Mouse (Mus musculus) hindbrain, postnatal 0 days (tissue): ENCODE measurements around the gene Hmga2. TPM values are rescaled to one million over a fixed set of nuclear protein-coding genes. Genes with fewer than 3 reads are reported as not detected.
A peak's percentile ranks its signal among the peaks of the same experiment; 100 is the strongest.

ENCODE experiments used
- ATAC-seq: fragments of 200-750 bp; cut with Nextera tagmentation; 2 replicates; pipeline ENCODE4 v1.8.0; 2017; ENCODE audit warnings: mild to moderate bottlenecking, moderate TSS enrichment, moderate library complexity
- DNase-seq: peaks from one replicate; pipeline ENCODE4 v3.0.0-alpha.2; 2015; ENCODE audit warnings: low spot score
- H3K27ac ChIP-seq: fragments of 300-500 bp; sonication (generic); 2 replicates; pipeline ENCODE4 v1.5.1; 2014; ENCODE audit warnings: mild to moderate bottlenecking
- H3K27me3 ChIP-seq: fragments of 300-500 bp; sonication (generic); 2 replicates; pipeline ENCODE4 v1.6.1; 2014; ENCODE audit warnings: low read length, mixed read lengths; ENCODE audit not compliant: insufficient read depth
- H3K36me3 ChIP-seq: fragments of 300-500 bp; sonication (generic); 2 replicates; pipeline ENCODE4 v1.6.1; 2014; ENCODE audit warnings: low read length, mixed read lengths; ENCODE audit not compliant: insufficient read depth
- H3K4me1 ChIP-seq: fragments of 300-500 bp; sonication (generic); 2 replicates; pipeline ENCODE4 v1.6.1; 2014; ENCODE audit warnings: antibody characterized with exemption, low read length, mixed read lengths; ENCODE audit not compliant: insufficient read depth
- H3K4me2 ChIP-seq: fragments of 300-500 bp; sonication (generic); 2 replicates; pipeline ENCODE4 v1.6.1; 2014; ENCODE audit warnings: low read depth, mild to moderate bottlenecking, low read length, moderate library complexity, mixed read lengths
- H3K4me3 ChIP-seq: fragments of 300-500 bp; sonication (generic); 2 replicates; pipeline ENCODE4 v1.5.1; 2014; ENCODE audit warnings: low read length
- H3K9ac ChIP-seq: fragments of 300-500 bp; sonication (generic); replicated peaks from 2 replicates; pipeline ENCODE4 v1.6.1; 2014; ENCODE audit warnings: mild to moderate bottlenecking, low read length, moderate library complexity, mixed read lengths
- H3K9me3 ChIP-seq: fragments of 300-500 bp; sonication (generic); 2 replicates; pipeline ENCODE4 v1.6.1; 2016; ENCODE audit warnings: low read length, mixed read lengths
- CTCF ChIP-seq: IDR thresholded peaks from 2 replicates; pipeline ENCODE4 v1.5.1; 2016; ENCODE audit warnings: antibody characterized with exemption, control low read depth, low read depth
- WGBS: fragments of 180-500 bp; shearing (Covaris S2); extraction: QIAGEN DNeasy Blood & Tissue Kit; methylation state at CpG from one replicate; pipeline ENCODE4 v1.1.7; 2014; 5-methylcytosine and 5-hydroxymethylcytosine counted together
- polyA plus RNA-seq: library from polyadenylated mRNA; unstranded; fragments of >200 nt; fragmentation: Nextera tagmentation; extraction: Ambion mirVana; gene quantifications from 2 replicates; pipeline ENCODE4 v1.2.1, GENCODE M21; 2015
- total RNA-seq: library from RNA; depleted of rRNA; stranded (reverse); fragments of >200 nt; gene quantifications from 2 replicates; pipeline ENCODE4 v1.2.3, GENCODE M21; 2014

Gene Hmga2
- total and polyA plus RNA-seq, 2 experiments from 2014 or later = 0.98 to 1.2 TPM

DNA sequence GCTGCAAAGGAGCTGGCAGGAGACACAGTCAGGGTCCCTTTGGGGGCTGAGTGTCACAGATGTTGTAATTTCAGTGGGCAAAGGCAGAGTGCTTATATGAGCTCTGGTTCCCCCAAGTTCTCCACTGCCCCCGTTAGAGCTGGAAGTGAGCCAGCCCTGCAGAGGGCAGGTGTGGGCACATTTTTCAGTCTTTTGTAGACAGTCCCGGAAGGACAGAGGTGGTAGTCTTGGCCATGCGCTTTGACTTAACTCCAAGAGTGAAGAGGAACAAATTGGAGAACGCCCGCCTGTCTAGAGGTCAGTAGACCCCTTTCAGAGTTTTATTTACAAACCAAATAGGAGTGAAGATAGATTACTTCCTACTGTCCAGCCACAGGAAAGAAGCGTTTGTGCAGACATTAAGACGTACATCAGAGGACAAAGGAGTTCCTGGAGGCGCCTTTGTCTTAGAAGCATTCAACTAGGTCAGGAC lies 87.8 kb downstream of the Hmga2 start:
- peak; percentile 10 for DNase-seq
- Histone ChIP-seq H3K9ac (no peak overlapping the region), H3K27ac (no peak overlapping the region), H3K27me3 (no peaks in the 10 kb centered on the region), H3K4me3 (no peak overlapping the region), H3K4me2 (no peak overlapping the region), H3K9me3 (no peaks in the 10 kb centered on the region), H3K4me1 (peaks cover 8% of the 10 kb centered on the region), H3K36me3 (no peaks in the 10 kb centered on the region)
- WGBS = 11% methylated on average over 8 of the region's 8 CpGs
- ATAC-seq = 0 out of 2 replicates have a peak, but pooled peaks have one; percentile 32
- no peak for TF ChIP-seq CTCF

DNA sequence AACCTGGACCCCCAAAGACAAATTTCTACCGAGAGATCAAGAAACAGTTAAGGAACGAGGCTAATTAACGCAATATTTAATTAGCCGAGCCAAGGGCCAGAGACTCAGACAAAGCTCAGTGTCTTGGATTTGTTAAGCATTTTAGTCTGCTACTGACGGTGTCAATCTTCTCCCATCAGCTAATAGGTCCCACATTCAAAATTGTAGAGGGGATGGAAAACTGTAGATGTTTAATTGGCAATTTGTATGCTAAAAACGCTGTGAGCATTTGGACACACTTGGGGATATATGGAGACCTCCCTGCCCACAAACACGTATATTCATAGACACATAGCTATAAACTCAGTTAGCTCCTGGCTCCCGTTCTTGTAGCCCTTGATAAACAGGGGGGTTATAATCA lies 89.2 kb downstream of the Hmga2 start:
- DNase-seq (no peak), ATAC-seq (no peak)
- Histone ChIP-seq H3K4me3 (no peak overlapping the region), H3K4me1 (peaks cover 8% of the 10 kb centered on the region), H3K36me3 (no peaks in the 10 kb centered on the region), H3K4me2 (no peak overlapping the region), H3K27me3 (no peaks in the 10 kb centered on the region), H3K27ac (no peak overlapping the region), H3K9me3 (no peaks in the 10 kb centered on the region), H3K9ac (no peak overlapping the region)
- 68% methylated on average over 8 of the region's 8 CpGs for WGBS
- no peak for TF ChIP-seq CTCF

- no peak overlapping the region for H3K4me3 ChIP-seq
- H3K27ac ChIP-seq = no peak overlapping the region
- no peak for ATAC-seq
- H3K9me3 ChIP-seq = no peaks in the 10 kb centered on the region
- TF ChIP-seq CTCF = no peak
- no peaks in the 10 kb centered on the region for H3K27me3 ChIP-seq
- H3K4me2 ChIP-seq = no peak overlapping the region
- H3K4me1 ChIP-seq = no peaks in the 10 kb centered on the region; the same call in 1 of the 2 replicates
- no peak overlapping the region for H3K9ac ChIP-seq
- no peak for DNase-seq
- H3K36me3 ChIP-seq = no peaks in the 10 kb centered on the region
- 61% methylated on average over 10 of the region's 10 CpGs for WGBS
Measured at GRCm38 (mm10) chr10:120384797-120385600, 91.3 kb downstream of the Hmga2 start.

GRCm38 (mm10) chr10:120384040-120384439 lies 92.2 kb downstream of the Hmga2 start:
- H3K4me1 ChIP-seq = no peaks in the 10 kb centered on the region; the same call in 1 of the 2 replicates
- no peak for DNase-seq
- WGBS = 46% methylated on average over 7 of the region's 7 CpGs

GRCm38 (mm10) chr10:120377795-120378194 lies 98.5 kb downstream of the Hmga2 start:
- H3K4me2 ChIP-seq = peak overlapping the region; percentile 21; the same call in 1 of the 2 replicates

More at GRCm38 (mm10) chr10:120384040-120384439, 92.2 kb downstream of the Hmga2 start:
- no peaks in the 10 kb centered on the region for H3K9me3 ChIP-seq
- no peak overlapping the region for H3K27ac ChIP-seq
- no peak overlapping the region for H3K9ac ChIP-seq
- no peak overlapping the region for H3K4me2 ChIP-seq
- TF ChIP-seq CTCF = no peak
- peak; percentile 40; the same call in 1 of the 2 replicates for ATAC-seq
- no peak overlapping the region for H3K4me3 ChIP-seq
- no peaks in the 10 kb centered on the region for H3K36me3 ChIP-seq
- H3K27me3 ChIP-seq = no peaks in the 10 kb centered on the region

DNA sequence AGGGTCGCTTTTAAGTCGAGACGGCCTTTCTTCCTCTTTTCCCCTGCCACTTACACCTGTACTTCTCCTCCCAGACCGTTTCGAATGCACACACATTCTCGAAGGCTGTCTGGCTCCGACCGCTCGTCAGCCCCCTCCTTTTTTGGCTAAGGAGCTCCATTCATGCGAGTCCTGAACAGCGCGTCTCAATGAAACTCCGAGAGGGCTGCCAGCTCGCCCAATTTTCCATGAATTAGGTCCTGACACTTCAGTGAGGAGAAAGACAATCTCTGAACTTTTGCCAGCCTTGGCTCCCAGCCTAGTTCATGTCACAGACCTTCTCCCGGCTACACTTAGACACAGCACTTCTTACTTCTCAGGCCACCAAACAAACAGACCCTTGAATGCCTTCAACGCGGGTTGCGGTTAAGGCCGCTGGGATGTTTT lies 98.9 kb downstream of the Hmga2 start:
- ATAC-seq = peak; percentile 97
- TF ChIP-seq CTCF = no peak
- 10% methylated on average over 19 of the region's 19 CpGs for WGBS
- DNase-seq = peak; percentile 97
- no peaks in the 10 kb centered on the region for H3K27me3 ChIP-seq
- no peak overlapping the region for H3K4me3 ChIP-seq
- no peak overlapping the region for H3K27ac ChIP-seq
- no peaks in the 10 kb centered on the region for H3K9me3 ChIP-seq
- H3K9ac ChIP-seq = no peak overlapping the region
- peak overlapping the region; percentile 21; the same call in 1 of the 2 replicates for H3K4me2 ChIP-seq
- no peaks in the 10 kb centered on the region for H3K36me3 ChIP-seq
- H3K4me1 ChIP-seq = no peaks in the 10 kb centered on the region

More at GRCm38 (mm10) chr10:120377795-120378194, 98.5 kb downstream of the Hmga2 start:
- Histone ChIP-seq H3K4me1 (no peaks in the 10 kb centered on the region), H3K9ac (no peak overlapping the region), H3K36me3 (no peaks in the 10 kb centered on the region), H3K27ac (no peak overlapping the region), H3K27me3 (no peaks in the 10 kb centered on the region), H3K9me3 (no peaks in the 10 kb centered on the region), H3K4me3 (no peak overlapping the region)
- no peak for TF ChIP-seq CTCF
- WGBS = 41% methylated on average over 3 of the region's 3 CpGs
- ATAC-seq = no peak
- no peak for DNase-seq

- H3K36me3 ChIP-seq = no peaks in the 10 kb centered on the region
- H3K9me3 ChIP-seq = no peaks in the 10 kb centered on the region
- H3K9ac ChIP-seq = no peak overlapping the region
- ATAC-seq = no peak
- WGBS = 85% methylated on average over 14 of the region's 14 CpGs
- no peak for DNase-seq
- no peak for TF ChIP-seq CTCF
- H3K27me3 ChIP-seq = no peaks in the 10 kb centered on the region
- no peak overlapping the region for H3K4me2 ChIP-seq
- H3K4me1 ChIP-seq = no peaks in the 10 kb centered on the region
- no peak overlapping the region for H3K27ac ChIP-seq
- H3K4me3 ChIP-seq = no peak overlapping the region
Measured at GRCm38 (mm10) chr10:120375438-120375837, 100.8 kb downstream of the Hmga2 start.
